8 mouse cellular contexts compared by ENCODE assay signal in the genomic region with DNA sequence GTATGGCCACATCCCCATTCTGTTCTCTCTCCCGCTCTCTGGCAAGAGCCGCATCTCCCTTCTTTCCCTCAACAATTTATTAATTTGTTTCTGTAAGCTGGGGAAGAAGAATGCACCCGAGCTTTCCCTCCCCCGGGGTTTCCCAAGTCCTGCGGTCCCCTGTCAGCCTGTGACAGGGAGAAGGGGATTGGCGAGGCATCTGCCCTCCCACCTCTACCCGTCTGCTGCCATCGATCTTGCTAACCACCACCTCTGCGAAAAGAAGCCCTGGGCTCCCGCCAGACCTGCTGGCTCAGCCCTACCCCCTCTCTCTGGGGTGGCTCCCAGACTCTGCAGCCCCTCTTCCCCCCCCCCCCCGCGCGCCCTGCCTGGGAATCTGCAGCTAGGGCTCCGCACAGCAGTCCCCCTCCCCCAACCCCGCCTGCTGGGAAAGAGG. TPM values are rescaled to one million over a fixed set of nuclear protein-coding genes. Genes with fewer than 3 reads are reported as not detected.
DNase-seq lines count a peak whose midpoint lies in the region; ATAC-seq lines count a peak whose summit lies in the region.

No protein-coding gene starts in this region.

- peak overlapping the region; percentile 35; the same call in 1 of the 2 replicates for H3K27ac ChIP-seq in forebrain, embryonic 15.5 days (replicated peaks)

- peak; percentile 25 to 55 for DNase-seq in layer of hippocampus, adult 18-20 months (ENCODE audit: low spot score in 2 of 2)
- DNase-seq in layer of hippocampus, adult 9-11 months = no peak
- peak; percentile 56 to 77 for DNase-seq in left cerebral cortex, postnatal 10 days (ENCODE audit: extremely low spot score in 1 of 2, low spot score in 2 of 2)
- DNase-seq in right cerebral cortex, adult 2 months (ENCODE audit: low spot score in 2 of 2) = peak; percentile 62 to 71
- no peak for DNase-seq in urinary bladder, postnatal 25 days (ENCODE audit: low spot score)
- no peak for DNase-seq in adrenal gland, postnatal 4 days (ENCODE audit: low spot score in 2 of 2)
- DNase-seq in thymus, postnatal 14 days = no peak

- H3K9me3 ChIP-seq in forebrain, embryonic 15.5 days = no peaks in the 10 kb centered on the region

- H3K4me1 ChIP-seq in forebrain, embryonic 15.5 days = peaks cover 39% of the 10 kb centered on the region

- intact Hi-C loops in left cerebral cortex, postnatal 10 days (cut with DNase I) = loop anchor here (5.0 kb wide), 1 partner anchor 93 kb away; a partner anchor contains a TSS

- H3K4me3 ChIP-seq in forebrain, embryonic 15.5 days = peak overlapping the region; percentile 38

- no peaks in the 10 kb centered on the region for H3K36me3 ChIP-seq in forebrain, embryonic 15.5 days

- H3K27me3 ChIP-seq in forebrain, embryonic 15.5 days = peaks cover 40% of the 10 kb centered on the region

- peak; percentile 49 for ATAC-seq in forebrain, embryonic 15.5 days (replicated peaks)

- H3K9ac ChIP-seq in forebrain, embryonic 15.5 days (replicated peaks) = peak overlapping the region; percentile 17

- peak overlapping the region; percentile 54 for H3K4me2 ChIP-seq in forebrain, embryonic 15.5 days (replicated peaks)

- WGBS in forebrain, embryonic 15.5 days = under 1% methylated on average over 11 of the region's 15 CpGs

RNA-seq across cellular contexts. Expression of a gene that starts 1.4 kb away (rescaled TPM):
- total RNA-seq in layer of hippocampus, adult 18-20 months (2021) = 100 to 1,000 TPM in 1 of 2 experiments, 10 to 100 TPM in 1; 87.4 to 103 TPM
- polyA plus RNA-seq in forebrain, embryonic 15.5 days (2015; fragmentation: Nextera tagmentation; extraction: Ambion mirVana) = 49.2 and 60.4 TPM in 2 replicates
- 100 to 1,000 TPM; 371 to 375 TPM for total RNA-seq in left cerebral cortex, postnatal 10 days (2021)
- total RNA-seq in adrenal gland, postnatal 4 days (2021) = 10 to 100 TPM in 1 of 2 experiments, 1 to 10 TPM in 1; 8.9 to 13.3 TPM

RNA-seq across cellular contexts. Expression of a gene that starts 7.1 kb away (rescaled TPM):
- total RNA-seq in layer of hippocampus, adult 18-20 months (2021) = 100 to 1,000 TPM; 113 to 114 TPM
- 8.2 and 14.7 TPM in 2 replicates for polyA plus RNA-seq in forebrain, embryonic 15.5 days (2015; fragmentation: Nextera tagmentation; extraction: Ambion mirVana)
- total RNA-seq in left cerebral cortex, postnatal 10 days (2021) = 10 to 100 TPM; 34.1 to 35.5 TPM
- 100 to 1,000 TPM; 141 to 173 TPM for total RNA-seq in adrenal gland, postnatal 4 days (2021)

RNA-seq across cellular contexts. Expression of a gene that starts 7.6 kb away (rescaled TPM):
- total RNA-seq in layer of hippocampus, adult 18-20 months (2021) = 10 to 100 TPM; 16.8 to 21.5 TPM
- 13.4 and 14.7 TPM in 2 replicates for polyA plus RNA-seq in forebrain, embryonic 15.5 days (2015; fragmentation: Nextera tagmentation; extraction: Ambion mirVana)
- total RNA-seq in left cerebral cortex, postnatal 10 days (2021) = 10 to 100 TPM; 37.2 to 37.5 TPM
- total RNA-seq in adrenal gland, postnatal 4 days (2021) = 10 to 100 TPM; 30.0 to 31.2 TPM

RNA-seq across cellular contexts. Expression of a gene that starts 9.3 kb away (rescaled TPM):
- total RNA-seq in layer of hippocampus, adult 18-20 months (2021) = 10 to 100 TPM; 37.9 to 40.4 TPM
- polyA plus RNA-seq in forebrain, embryonic 15.5 days (2015; fragmentation: Nextera tagmentation; extraction: Ambion mirVana) = 0.20 and 0.26 TPM in 2 replicates
- total RNA-seq in left cerebral cortex, postnatal 10 days (2021) = 1 to 10 TPM; 9.0 to 9.2 TPM
- total RNA-seq in adrenal gland, postnatal 4 days (2021) = 1 to 10 TPM; 6.8 to 6.9 TPM

RNA-seq across cellular contexts. Expression of a gene that starts 26.6 kb away (rescaled TPM):
- under 1 TPM; 0.58 to 0.92 TPM for total RNA-seq in layer of hippocampus, adult 18-20 months (2021)
- polyA plus RNA-seq in forebrain, embryonic 15.5 days (2015; fragmentation: Nextera tagmentation; extraction: Ambion mirVana) = not detected in 2 replicates
- not detected for total RNA-seq in left cerebral cortex, postnatal 10 days (2021)
- total RNA-seq in adrenal gland, postnatal 4 days (2021) = 1 to 10 TPM; 2.0 to 5.9 TPM

Comparison
In these comparisons a context has a peak if more than half of its experiments do, and no peak if none do; other contexts are left out.
1. DNase-seq: peak in layer of hippocampus, adult 18-20 months (2 of 2), left cerebral cortex, postnatal 10 days (2 of 2) and right cerebral cortex, adult 2 months (2 of 2); none in layer of hippocampus, adult 9-11 months (single experiment), urinary bladder, postnatal 25 days (single experiment), adrenal gland, postnatal 4 days (0 of 2) and thymus, postnatal 14 days (single experiment).
2. RNA of a gene that starts 1.4 kb away (total RNA-seq): 371 to 375 TPM in left cerebral cortex, postnatal 10 days and 87.4 to 103 TPM in layer of hippocampus, adult 18-20 months; 8.9 to 13.3 TPM in adrenal gland, postnatal 4 days; every median in the first group is over 4 times any median in the second.